Mouse (Mus musculus): ENCODE data around the gene Rasgef1c. TPM values are rescaled to one million over a fixed set of nuclear protein-coding genes. Genes with fewer than 3 reads are reported as not detected.

Gene Rasgef1c
- total and polyA plus RNA-seq, 3 experiments, result 0.05 TPM; not detected in 2

GRCm38 (mm10) chr11:49931037-49931625 is 29.5 kb downstream of the Rasgef1c start:
- H3K4me1 ChIP-seq (ENCODE audit: insufficient read depth, low read depth, low read length), result no peaks in the 10 kb centered on the region
- peaks cover 61% of the 10 kb centered on the region for H3K27me3 ChIP-seq (ENCODE audit: insufficient read depth, low read length)
- no peak for ATAC-seq (ENCODE audit: extremely low read depth, insufficient number of reproducible peaks, low FRiP score, poor library complexity, severe bottlenecking)
- H3K36me3 ChIP-seq (replicated peaks), result no peaks in the 10 kb centered on the region
- no peak for TF ChIP-seq CTCF (IDR thresholded peaks at IDR 0.05; ENCODE audit: low read depth, low read length)
- no peak for TF ChIP-seq POLR2AphosphoS5 (IDR thresholded peaks at IDR 0.05; ENCODE audit: insufficient replicate concordance, low read depth, low read length)
- TF ChIP-seq TAL1 (conservative IDR thresholded peaks at IDR 0.05; ENCODE audit: low read depth, low read length), result no peak
- TF ChIP-seq GATA1 (IDR thresholded peaks at IDR 0.05; ENCODE audit: borderline replicate concordance, low read length), result no peak
- no peak for TF ChIP-seq GATA2 (IDR thresholded peaks at IDR 0.05; ENCODE audit: borderline replicate concordance, low read depth, low read length)
- DNase-seq (ENCODE audit: low spot score), result no peak
- no peak overlapping the region for H3K4me3 ChIP-seq (ENCODE audit: low read depth, low read length)
- no peaks in the 10 kb centered on the region for H3K9me3 ChIP-seq (replicated peaks)

- no peak for ATAC-seq (ENCODE audit: extremely low read depth, insufficient number of reproducible peaks, low FRiP score, poor library complexity, severe bottlenecking)
These were observed 30.2 kb downstream of the Rasgef1c start for GRCm38 (mm10) chr11:49931853-49932252.

GRCm38 (mm10) chr11:49933811-49934210 is 32.2 kb downstream of the Rasgef1c start:
- ATAC-seq (ENCODE audit: extremely low read depth, insufficient number of reproducible peaks, low FRiP score, poor library complexity, severe bottlenecking), result no peak

More at GRCm38 (mm10) chr11:49931853-49932252, 30.2 kb downstream of the Rasgef1c start:
- H3K27me3 ChIP-seq (ENCODE audit: insufficient read depth, low read length), result peaks cover 66% of the 10 kb centered on the region
- TF ChIP-seq CTCF (IDR thresholded peaks at IDR 0.05; ENCODE audit: low read depth, low read length), result no peak
- no peak for TF ChIP-seq GATA1 (IDR thresholded peaks at IDR 0.05; ENCODE audit: borderline replicate concordance, low read length)
- no peak for TF ChIP-seq GATA2 (IDR thresholded peaks at IDR 0.05; ENCODE audit: borderline replicate concordance, low read depth, low read length)
- TF ChIP-seq POLR2AphosphoS5 (IDR thresholded peaks at IDR 0.05; ENCODE audit: insufficient replicate concordance, low read depth, low read length), result no peak
- TF ChIP-seq TAL1 (conservative IDR thresholded peaks at IDR 0.05; ENCODE audit: low read depth, low read length), result no peak
- no peak overlapping the region for H3K4me3 ChIP-seq (ENCODE audit: low read depth, low read length)
- H3K36me3 ChIP-seq (replicated peaks), result no peaks in the 10 kb centered on the region
- DNase-seq (ENCODE audit: low spot score), result no peak
- H3K4me1 ChIP-seq (ENCODE audit: insufficient read depth, low read depth, low read length), result no peaks in the 10 kb centered on the region
- no peaks in the 10 kb centered on the region for H3K9me3 ChIP-seq (replicated peaks)

GRCm38 (mm10) chr11:49934322-49934721 is 32.7 kb downstream of the Rasgef1c start:
- DNase-seq (ENCODE audit: low spot score), result no peak
- H3K4me3 ChIP-seq (ENCODE audit: low read depth, low read length), result no peak overlapping the region
- peaks cover 65% of the 10 kb centered on the region for H3K27me3 ChIP-seq (ENCODE audit: insufficient read depth, low read length)
- H3K36me3 ChIP-seq (replicated peaks), result no peaks in the 10 kb centered on the region
- TF ChIP-seq GATA1 (IDR thresholded peaks at IDR 0.05; ENCODE audit: borderline replicate concordance, low read length), result no peak
- TF ChIP-seq CTCF (IDR thresholded peaks at IDR 0.05; ENCODE audit: low read depth, low read length), result no peak
- TF ChIP-seq TAL1 (conservative IDR thresholded peaks at IDR 0.05; ENCODE audit: low read depth, low read length), result no peak
- H3K9me3 ChIP-seq (replicated peaks), result no peaks in the 10 kb centered on the region
- ATAC-seq (ENCODE audit: extremely low read depth, insufficient number of reproducible peaks, low FRiP score, poor library complexity, severe bottlenecking), result no peak
- no peaks in the 10 kb centered on the region for H3K4me1 ChIP-seq (ENCODE audit: insufficient read depth, low read depth, low read length)

More at GRCm38 (mm10) chr11:49933811-49934210, 32.2 kb downstream of the Rasgef1c start:
- DNase-seq (ENCODE audit: low spot score), result no peak
- Histone ChIP-seq H3K36me3 (replicated peaks) (no peaks in the 10 kb centered on the region), H3K27me3 (ENCODE audit: insufficient read depth, low read length) (peaks cover 65% of the 10 kb centered on the region), H3K4me1 (ENCODE audit: insufficient read depth, low read depth, low read length) (no peaks in the 10 kb centered on the region), H3K9me3 (replicated peaks) (no peaks in the 10 kb centered on the region), H3K4me3 (ENCODE audit: low read depth, low read length) (no peak overlapping the region)
- TF ChIP-seq GATA2 (IDR thresholded peaks at IDR 0.05; ENCODE audit: borderline replicate concordance, low read depth, low read length), result no peak
- no peak for TF ChIP-seq CTCF (IDR thresholded peaks at IDR 0.05; ENCODE audit: low read depth, low read length)
- TF ChIP-seq GATA1 (IDR thresholded peaks at IDR 0.05; ENCODE audit: borderline replicate concordance, low read length), result no peak
- TF ChIP-seq POLR2AphosphoS5 (IDR thresholded peaks at IDR 0.05; ENCODE audit: insufficient replicate concordance, low read depth, low read length), result no peak
- no peak for TF ChIP-seq TAL1 (conservative IDR thresholded peaks at IDR 0.05; ENCODE audit: low read depth, low read length)

GRCm38 (mm10) chr11:49936458-49936857 is 34.8 kb downstream of the Rasgef1c start:
- Histone ChIP-seq H3K9me3 (replicated peaks) (no peaks in the 10 kb centered on the region), H3K27me3 (ENCODE audit: insufficient read depth, low read length) (peaks cover 59% of the 10 kb centered on the region), H3K4me1 (ENCODE audit: insufficient read depth, low read depth, low read length) (no peaks in the 10 kb centered on the region), H3K4me3 (ENCODE audit: low read depth, low read length) (no peak overlapping the region), H3K36me3 (replicated peaks) (no peaks in the 10 kb centered on the region)
- no peak for DNase-seq (ENCODE audit: low spot score)
- TF ChIP-seq POLR2AphosphoS5 (IDR thresholded peaks at IDR 0.05; ENCODE audit: insufficient replicate concordance, low read depth, low read length) (no peak), TAL1 (conservative IDR thresholded peaks at IDR 0.05; ENCODE audit: low read depth, low read length) (no peak), GATA1 (IDR thresholded peaks at IDR 0.05; ENCODE audit: borderline replicate concordance, low read length) (no peak), GATA2 (IDR thresholded peaks at IDR 0.05; ENCODE audit: borderline replicate concordance, low read depth, low read length) (no peak), CTCF (IDR thresholded peaks at IDR 0.05; ENCODE audit: low read depth, low read length) (no peak)
- ATAC-seq (ENCODE audit: extremely low read depth, insufficient number of reproducible peaks, low FRiP score, poor library complexity, severe bottlenecking), result no peak

- TF ChIP-seq TAL1 (conservative IDR thresholded peaks at IDR 0.05; ENCODE audit: low read depth, low read length) (no peak), POLR2AphosphoS5 (IDR thresholded peaks at IDR 0.05; ENCODE audit: insufficient replicate concordance, low read depth, low read length) (no peak), GATA2 (IDR thresholded peaks at IDR 0.05; ENCODE audit: borderline replicate concordance, low read depth, low read length) (no peak), GATA1 (IDR thresholded peaks at IDR 0.05; ENCODE audit: borderline replicate concordance, low read length) (no peak), CTCF (IDR thresholded peaks at IDR 0.05; ENCODE audit: low read depth, low read length) (no peak)
- Histone ChIP-seq H3K36me3 (replicated peaks) (no peaks in the 10 kb centered on the region), H3K27me3 (ENCODE audit: insufficient read depth, low read length) (peaks cover 63% of the 10 kb centered on the region), H3K9me3 (replicated peaks) (no peaks in the 10 kb centered on the region), H3K4me3 (ENCODE audit: low read depth, low read length) (no peak overlapping the region), H3K4me1 (ENCODE audit: insufficient read depth, low read depth, low read length) (no peaks in the 10 kb centered on the region)
- ATAC-seq (ENCODE audit: extremely low read depth, insufficient number of reproducible peaks, low FRiP score, poor library complexity, severe bottlenecking) (no peak), DNase-seq (ENCODE audit: low spot score) (no peak)
These were observed 36.1 kb downstream of the Rasgef1c start for GRCm38 (mm10) chr11:49937779-49938178.
